Mouse (Mus musculus): ENCODE data around the gene Pi4kb. TPM values are rescaled to one million over a fixed set of nuclear protein-coding genes. Genes with fewer than 3 reads are reported as not detected.
A peak's percentile ranks its signal among the peaks of the same experiment; 100 is the strongest.

Gene Pi4kb
- total and polyA plus RNA-seq, 3 experiments = 29.9 to 68.7 (median 57.0) TPM

DNA sequence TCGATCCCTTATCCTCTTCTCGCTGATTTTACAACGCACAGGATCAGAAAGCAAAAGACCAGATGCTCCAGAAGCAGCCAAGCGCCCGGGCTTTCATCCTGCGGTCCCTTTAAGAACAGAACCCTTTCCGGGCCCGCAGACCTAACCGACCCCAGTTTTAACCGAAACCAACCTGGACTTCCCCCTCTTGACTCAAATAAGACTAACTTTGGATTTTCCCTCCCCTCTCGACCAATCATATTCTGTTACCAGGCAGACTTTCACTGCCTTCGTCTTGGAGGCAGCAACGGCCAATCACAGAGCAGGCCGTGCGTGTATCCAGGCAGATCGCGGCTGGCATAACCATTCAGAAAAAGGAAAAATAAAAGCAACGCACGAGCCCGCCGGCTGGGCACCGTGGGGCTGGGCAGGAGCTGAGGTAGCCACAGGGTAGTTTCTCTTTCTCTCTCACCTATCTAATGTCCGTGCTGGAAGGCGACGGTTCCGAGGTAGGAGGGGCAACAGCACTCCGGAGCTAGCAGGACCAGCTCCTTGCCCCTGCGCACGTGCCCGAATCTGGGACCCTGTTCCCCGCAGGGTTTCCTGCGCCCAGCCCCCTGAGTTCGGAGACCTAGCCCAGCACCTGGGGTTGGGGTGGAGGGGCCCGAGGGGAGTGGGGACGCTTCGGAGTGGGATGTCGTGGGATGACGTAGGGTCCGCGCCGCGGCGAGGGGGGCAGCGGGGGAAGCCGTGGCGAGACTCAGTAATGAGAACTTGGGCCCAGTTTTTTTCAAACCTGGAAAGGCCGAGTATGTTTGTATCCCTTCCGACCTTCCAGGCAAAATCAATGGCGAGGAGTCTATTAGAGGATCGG is 20.5 kb upstream of the Pi4kb start, which contains the start of gene Rfx5:
Rfx5 (plus strand) TSS at position 312 of the 853 bp plus-strand sequence.
- DNase-seq = peak; percentile 96

DNA sequence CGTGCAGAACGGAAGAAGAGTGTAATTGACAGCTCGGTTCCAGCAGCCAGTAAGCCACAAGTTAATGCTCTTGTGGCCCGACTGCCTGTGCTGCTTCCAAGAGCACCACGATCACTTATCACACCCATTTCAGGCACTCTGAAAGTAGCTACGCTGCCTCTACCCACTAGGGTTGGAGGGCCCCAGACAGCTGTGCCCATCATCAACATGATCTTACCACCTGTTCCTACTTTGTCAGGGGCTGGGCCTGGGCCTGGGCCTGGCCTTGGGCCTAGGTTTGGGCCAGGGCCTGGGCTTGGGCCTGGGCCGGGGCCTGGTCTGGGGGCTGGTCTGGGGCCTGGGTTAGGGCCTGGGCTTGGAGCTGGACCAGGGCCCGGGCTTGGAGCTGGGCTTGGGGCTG is 16.2 kb upstream of the Pi4kb start:
- no peak for DNase-seq

DNA sequence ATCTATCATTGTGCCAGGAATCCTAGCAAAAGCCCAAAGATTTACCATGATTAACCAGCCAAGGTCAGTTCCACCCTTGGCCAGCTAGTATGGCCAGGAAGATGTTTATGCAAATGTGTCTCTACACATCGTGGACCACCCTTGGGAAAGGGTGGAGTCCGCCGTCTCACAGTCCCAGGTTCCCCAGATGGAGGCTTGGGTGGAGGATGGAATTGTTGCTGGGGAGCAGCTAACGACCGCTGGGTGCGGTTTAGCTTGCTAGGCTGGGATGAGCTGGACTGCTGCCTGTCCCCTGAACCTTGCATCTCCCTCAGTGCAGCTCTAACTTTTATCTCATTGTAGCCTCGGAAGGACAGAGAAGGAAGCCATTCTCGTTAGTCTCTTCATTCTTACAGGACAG is 14.7 kb upstream of the Pi4kb start:
- no peak for DNase-seq

DNA sequence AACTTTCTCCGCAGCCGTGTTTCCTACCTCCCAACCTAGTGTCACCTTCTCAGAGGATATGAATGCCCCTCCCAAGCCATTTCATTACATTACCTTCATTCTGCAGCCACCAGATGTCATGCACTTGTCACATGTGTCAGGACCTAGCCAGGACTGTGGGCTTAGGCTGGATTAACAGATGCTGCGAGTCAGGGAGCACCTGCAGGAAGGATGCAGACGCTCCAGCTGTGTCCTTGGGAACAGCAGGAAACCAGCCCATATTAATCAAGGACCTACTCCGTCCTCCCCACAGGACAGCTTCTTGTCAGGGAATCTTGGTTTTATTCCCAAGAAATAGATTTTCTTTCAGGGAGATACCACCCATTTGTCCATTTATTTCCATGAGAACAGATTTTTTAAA is 14.2 kb upstream of the Pi4kb start:
- no peak for DNase-seq

DNA sequence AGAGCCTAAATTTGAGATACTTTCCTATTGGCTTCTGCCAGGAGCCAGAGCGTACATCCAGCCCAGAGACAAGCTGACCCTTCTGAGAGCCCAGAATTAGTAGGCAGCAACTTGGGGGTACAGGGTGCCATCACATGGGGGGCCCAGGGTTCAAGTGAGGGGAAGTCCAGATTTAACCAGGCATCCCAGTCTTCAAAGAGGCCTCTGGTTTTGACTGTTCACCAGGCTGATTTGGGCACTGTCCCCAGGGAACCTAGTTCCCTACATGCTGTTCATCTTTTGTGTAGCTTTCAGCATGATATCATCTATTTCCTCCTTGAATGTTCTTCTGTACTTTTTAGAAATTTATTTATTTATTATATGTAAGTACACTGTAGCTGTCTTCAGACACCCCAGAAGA is 9.5 kb upstream of the Pi4kb start:
- DNase-seq = no peak

DNA sequence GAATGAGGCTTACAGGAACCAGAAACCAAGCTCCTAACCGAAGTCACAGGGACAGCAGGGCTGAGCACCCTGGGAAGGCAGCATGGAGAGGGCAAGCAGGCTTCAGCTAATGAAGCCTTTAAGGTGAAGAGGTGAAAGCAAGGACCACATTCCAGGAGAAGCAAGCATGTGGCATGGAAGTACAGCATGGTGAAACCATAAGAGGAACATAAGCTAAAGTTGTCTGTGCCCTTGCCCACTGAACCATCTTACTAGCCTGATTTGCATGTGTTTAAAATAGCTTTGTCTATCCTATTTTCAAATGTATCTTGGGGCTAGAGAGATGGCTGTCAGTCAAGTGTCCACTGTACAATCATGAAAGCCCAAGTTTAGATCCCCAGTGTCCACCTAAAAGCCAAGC is 8.7 kb upstream of the Pi4kb start:
- no peak for DNase-seq

DNA sequence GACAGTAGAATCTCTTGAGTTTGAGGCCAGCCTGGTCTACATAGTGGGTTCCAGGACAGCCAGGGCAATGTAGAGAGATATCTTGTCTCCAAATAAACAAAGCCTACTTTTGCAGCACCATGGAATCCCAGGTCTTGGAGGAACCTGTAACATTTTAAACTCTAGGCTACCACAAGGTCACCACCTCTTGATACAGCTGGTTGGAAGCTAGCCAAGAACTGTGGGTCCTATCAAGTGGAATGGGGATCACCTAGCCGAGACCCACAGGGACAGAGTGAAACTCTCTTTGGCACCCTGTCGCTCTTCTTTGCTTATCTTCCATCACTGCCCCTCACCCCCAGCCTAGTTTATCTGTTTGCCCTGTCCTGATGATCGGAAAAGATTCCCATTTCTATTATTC is 2.0 kb upstream of the Pi4kb start:
- DNase-seq = no peak

DNA sequence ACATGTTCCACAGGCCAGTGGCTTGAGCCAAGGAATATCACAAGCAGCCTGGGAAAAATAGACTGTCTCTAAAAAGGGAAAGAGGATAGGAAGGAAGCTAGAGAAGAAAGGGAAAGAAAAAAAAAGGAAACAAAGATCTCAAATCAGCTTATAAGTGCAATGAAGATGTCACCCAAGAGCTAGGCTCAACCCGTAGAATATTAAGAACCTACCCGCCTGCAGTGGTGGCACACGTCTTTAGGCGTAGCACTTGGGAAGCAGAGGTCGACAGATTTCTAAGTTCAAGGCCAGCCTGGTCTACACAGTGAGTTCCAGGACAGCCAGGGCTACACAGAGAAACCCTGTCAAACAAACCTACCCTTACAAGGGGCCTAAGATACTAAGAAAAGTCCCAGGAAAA is 911 bp upstream of the Pi4kb start:
- no peak for DNase-seq

DNA sequence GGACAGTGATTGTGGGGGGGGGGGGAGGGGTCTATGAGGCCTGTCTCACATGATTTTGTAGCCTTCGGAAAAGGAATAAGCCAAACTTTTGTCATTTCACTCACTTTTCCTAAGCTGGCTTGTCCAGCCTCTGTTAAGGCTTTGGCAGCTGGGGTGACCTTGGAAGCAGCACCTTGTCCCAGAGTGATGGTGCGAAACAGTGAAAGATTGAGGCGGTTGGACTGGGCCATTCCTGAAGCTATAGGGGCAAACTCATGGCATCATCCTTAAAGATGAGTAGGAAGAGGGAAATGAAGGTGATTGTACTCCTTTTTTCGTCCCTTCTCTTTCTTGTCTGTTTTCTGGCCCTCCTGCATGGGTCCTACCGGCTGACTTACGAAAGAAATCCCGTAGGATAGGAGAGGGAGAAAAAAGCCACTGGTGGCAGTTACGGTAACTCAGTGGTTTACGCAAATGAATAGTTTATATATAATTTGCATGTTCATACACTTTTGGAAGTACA is 454 bp upstream of the Pi4kb start:
- no peak for DNase-seq

DNA sequence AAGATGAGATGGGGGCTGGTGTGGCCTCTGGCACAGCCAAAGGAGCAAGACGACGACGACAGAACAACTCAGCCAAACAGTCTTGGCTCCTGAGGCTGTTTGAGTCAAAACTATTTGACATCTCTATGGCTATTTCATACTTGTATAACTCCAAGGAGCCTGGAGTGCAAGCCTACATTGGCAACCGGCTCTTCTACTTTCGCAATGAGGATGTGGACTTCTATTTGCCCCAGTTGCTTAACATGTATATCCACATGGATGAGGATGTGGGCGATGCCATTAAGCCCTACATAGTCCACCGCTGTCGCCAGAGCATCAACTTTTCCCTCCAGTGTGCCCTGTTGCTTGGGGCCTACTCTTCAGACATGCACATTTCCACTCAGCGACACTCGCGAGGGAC is 9.8 kb downstream of the Pi4kb start:
- DNase-seq = no peak

DNA sequence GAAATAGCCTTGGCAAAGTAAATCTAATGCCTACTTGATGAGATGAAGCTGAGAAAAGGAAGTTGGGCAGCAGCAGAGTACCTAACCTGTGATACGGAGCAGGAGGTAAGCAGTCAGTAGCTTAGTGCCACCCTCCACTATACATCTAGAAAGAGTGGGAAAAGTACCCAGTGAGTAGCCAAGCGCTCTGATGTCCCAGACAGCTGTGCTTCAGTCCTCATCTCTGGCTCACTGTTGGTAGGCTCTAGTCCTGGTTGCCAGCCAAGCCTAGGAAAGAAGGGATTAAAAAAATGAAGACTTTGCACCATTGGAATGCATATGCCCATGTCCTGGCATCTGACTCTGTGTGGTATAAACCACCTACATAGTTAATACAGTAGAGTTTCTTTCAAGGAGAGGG is 11.0 kb downstream of the Pi4kb start:
- no peak for DNase-seq

DNA sequence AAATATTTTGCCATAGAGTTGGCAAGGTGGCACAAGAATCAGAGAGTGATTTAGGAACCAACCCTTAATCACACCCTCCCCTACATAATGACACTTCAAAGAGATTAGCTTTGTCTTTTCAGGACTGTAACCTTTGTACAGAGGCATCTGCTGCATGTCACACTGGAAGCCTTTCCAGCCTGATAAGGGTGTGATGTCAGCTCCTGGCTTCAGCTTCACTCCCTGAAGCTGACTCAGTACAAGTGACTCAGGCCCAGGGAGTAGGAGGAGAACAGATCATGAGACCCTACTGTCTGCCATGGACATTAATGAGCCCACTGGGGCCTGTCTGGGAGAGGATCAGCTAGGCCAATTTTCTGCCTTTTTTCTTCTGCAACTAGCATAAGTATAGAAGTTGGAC is 13.0 kb downstream of the Pi4kb start:
- DNase-seq = peak; percentile 88

DNA sequence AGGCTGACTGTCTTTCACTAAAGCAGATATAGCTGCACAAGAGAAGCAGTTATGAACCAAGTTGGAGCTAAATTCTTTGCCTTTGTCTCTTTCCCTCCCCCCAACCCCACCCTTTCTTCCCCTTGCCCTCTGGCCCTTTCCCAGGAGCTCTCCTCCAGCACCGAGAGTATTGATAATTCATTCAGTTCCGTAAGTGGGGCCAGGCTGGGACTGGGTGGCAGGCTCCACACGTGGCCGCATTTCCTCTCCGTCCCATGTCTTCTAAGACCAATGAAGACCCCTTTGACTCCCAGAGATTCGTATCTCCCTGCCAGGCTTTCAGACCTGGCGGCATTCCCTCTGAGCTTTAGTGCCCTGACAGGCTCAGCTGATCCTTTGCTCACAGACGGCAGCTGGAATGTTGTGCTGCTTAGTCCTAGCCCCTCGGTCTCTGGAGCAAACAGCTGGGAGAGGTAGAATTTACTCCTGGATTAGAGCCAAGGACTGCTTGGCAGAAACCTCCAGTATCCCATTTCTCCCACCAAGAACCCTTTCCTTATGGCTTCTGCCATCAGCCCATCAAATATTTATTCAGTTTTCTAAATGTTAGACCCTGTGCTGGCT is 14.7 kb downstream of the Pi4kb start:
- DNase-seq = no peak

DNA sequence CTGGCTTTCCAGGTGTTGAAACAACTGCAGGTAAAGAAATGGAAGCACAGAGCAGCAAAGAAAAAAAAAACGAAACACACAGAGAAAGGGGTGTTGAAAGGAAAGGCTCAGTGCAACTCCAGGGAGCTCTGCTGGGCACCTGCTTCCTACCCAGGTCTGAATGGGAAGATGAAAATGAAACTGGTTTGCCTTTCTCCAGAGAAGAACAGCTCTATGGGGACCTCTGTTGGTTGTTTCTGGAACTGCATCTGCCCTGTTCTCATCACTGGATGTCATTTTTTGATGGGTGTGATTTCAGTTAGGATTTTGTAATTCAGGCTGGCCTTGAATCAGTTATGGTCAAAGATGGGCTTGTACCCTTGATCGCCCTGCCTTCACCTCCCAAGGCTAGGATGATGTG is 22.4 kb downstream of the Pi4kb start:
- DNase-seq = peak; percentile 75

DNA sequence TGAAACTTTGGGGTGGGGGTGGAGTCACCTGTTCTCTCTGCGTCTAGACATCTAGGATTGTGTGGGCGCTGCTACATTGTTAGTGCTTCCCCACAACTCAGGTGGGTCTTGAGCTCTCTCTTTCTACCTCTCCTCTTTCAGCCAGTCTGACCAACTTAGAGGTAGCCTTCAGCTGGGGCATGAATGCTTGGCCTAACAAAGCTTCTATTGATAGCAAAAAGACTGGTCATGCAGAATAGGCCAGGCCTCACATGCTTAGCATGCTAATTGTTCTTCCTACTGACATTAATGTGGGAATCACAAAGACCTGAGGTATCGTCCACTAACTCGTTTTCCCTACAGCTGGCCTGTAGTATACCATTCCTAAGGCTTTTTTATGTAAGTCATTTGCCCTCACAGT is 28.0 kb downstream of the Pi4kb start:
- no peak for DNase-seq

DNA sequence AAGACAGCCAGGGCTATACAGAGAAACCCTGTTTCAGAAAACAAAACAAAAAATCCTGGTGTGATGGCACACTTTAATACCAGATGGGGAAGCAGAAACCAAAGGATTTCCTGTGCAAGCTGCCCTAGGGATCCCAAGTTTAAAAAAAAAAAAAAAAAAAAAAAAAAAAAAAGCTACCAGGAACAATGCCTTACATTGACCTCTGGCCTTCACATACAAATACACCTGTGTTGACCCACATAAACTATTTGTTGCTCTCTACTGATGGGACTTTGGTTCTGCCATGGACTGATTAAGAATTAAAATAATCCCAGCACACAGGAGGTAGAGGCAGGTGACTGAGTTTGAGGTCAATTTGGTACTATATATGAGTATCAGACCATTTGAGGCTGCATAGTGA is 28.7 kb downstream of the Pi4kb start:
- no peak for DNase-seq

DNA sequence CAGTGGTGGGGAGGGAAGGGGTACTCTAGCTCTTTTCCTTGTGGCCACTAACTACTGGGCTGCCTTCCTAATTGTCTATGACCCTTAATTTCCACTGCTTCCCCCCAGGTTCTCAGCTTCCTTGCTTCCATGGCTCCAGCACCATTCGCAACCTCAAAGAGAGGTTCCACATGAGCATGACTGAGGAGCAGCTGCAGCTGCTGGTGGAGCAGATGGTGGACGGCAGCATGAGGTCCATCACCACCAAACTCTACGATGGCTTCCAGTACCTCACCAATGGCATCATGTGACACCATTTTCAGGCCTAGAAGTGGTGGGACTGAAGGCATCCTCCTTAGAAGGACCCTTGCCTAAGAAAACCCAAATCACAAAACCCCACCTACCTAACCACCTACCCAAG is 31.1 kb downstream of the Pi4kb start:
- DNase-seq = no peak

DNA sequence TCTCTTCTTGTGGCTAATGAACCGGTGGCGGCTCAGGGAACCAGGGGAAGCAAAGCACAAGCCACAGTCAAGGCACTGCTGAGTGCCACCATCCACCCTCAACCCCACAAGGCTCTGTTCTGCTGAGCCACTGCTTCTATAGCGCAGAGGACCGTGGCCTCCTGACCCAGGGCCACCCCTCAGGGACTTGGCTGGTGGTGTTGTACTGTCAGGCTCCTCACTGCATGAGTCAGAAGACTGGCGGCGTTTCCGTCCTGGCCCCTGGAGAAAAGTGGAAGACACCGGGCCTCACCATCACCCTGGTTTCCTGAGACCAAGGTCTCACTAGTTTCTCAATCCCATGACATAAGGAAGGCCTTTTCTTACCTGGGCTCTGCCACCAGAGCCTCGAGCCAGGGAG is 33.2 kb downstream of the Pi4kb start:
- DNase-seq = peak; percentile 82

DNA sequence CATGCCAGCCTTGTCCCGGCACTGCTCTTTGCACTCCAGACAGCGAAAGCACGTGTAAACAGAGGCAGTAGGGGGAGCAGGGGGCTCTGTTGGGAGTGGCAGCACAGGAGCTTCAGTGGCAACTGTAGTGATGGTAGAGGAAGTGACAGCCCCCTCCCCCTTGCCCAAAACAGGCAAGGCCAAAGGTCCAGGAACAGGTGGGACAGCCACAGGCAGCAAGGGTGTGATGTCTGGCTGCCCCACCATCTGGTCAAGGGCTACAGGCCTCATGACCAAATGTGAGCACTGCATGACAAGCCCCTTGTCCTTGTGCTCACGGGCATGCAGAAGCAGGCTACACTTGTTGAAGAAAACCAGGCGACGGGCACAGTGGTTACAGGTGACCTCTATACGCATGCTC is 35.9 kb downstream of the Pi4kb start:
- DNase-seq = no peak

DNA sequence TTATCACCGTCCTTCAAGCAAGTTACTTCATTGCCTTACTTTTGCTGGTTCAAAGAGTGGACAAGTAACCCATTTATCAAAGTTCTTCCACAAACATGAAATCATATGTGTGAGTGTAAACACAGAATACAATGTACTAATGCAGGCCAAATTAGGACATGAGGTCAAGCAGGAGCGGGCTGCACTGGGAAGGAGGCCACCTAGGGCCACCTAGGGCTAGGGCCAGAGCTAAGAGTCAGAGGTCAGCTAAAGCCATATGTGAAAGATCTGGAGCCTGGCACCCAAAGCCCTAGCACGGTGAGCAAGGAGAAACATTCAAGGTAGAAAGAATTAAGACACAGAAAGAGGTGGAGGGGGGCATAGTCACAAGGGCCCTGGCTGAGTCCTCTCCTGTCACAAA is 38.5 kb downstream of the Pi4kb start:
- no peak for DNase-seq

DNA sequence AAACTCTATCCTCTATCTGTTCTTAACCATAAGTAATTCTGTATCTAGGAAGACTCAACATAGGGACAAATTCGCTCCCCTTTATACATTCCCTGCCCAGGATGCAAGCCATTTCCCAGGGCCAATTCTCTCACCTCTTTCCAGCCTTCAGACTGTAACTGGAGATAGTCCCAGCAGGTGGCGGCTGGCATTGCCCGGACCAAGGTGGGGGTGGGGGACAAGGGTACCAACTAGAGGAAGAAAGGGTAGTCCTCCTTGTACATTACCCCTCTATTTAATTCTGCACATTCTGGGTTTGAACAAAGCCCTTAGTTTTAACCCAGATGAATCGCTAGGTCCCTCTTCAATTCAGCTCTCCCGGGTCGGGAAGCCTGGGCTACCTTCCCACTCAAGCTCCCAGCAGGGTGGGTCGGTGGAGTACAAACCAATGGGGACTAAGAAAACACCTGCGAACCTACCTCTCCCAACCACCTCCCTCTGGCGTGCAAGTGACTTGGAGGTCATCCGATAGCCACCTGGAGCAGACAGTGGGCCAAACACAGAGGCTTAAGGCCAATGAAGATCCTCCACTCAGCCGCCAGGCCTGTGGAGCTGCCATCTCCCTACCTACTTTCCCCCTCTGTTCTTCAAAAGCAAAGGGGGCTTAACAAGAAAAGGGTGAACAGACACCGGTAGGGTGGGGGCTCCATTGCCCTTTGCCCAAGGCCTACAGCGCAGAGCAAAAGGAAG is 39.3 kb downstream of the Pi4kb start:
- DNase-seq = peak; percentile 42

DNA sequence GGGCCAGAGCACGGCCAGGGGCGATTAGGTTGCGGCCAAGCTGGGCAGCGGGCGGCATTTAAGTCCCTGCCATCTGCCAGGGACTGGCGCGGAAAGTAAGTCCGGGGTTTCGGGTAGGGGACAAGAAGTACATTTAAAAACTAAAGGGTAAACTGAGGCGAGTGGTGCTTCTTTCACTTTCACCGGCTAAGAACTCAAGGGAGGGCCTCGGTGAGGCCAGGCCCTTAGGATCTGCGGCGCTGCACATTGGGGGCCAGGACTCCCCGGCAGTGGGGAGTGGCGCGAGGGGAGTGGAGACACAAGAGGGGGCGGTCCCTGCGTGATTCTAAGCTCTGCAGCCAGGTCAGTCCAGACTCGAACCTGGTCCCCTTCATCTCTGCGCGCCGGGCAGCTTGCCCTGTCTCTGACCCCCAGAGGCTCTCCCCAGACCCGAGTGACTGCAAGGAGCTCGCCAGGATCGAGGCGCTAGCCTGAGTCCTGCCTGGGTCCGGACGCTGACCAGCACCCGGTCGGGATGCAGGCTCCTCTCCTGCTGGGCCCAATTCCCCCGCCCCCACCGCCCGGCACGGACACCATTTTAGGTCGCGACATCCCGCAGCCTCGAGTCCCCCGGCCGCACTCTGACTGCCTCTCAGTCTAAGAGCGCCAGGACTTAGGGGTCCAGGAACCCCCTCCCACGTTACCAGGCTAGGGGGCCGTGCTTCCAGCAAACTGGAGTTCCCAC is 40.1 kb downstream of the Pi4kb start:
- DNase-seq = peak; percentile 76

Data from adrenal gland, adult 2 months (tissue).